Mouse (Mus musculus) midbrain, embryonic 13.5 days (tissue): ENCODE results near the gene Chn2. TPM values are rescaled to one million over a fixed set of nuclear protein-coding genes. Genes with fewer than 3 reads are reported as not detected.

ENCODE experiments used
- ATAC-seq: fragments of 200-750 bp; cut with Nextera tagmentation; 2 replicates; pipeline ENCODE4 v1.8.0; 2017; ENCODE audit warnings: mild to moderate bottlenecking, moderate TSS enrichment, moderate library complexity
- H3K27ac ChIP-seq: fragments of 300-500 bp; sonication (generic); 2 replicates; pipeline ENCODE4 v1.5.1; 2015; ENCODE audit warnings: inconsistent platforms, mild to moderate bottlenecking, moderate library complexity
- H3K27me3 ChIP-seq: fragments of 300-500 bp; sonication (generic); 2 replicates; pipeline ENCODE4 v1.6.1; 2015; ENCODE audit warnings: mild to moderate bottlenecking, inconsistent platforms
- H3K36me3 ChIP-seq: fragments of 300-500 bp; sonication (generic); 2 replicates; pipeline ENCODE4 v1.6.1; 2015; ENCODE audit warnings: mild to moderate bottlenecking, inconsistent platforms
- H3K4me1 ChIP-seq: fragments of 300-500 bp; sonication (generic); replicated peaks from 2 replicates; pipeline ENCODE4 v1.6.1; 2015; ENCODE audit warnings: inconsistent platforms
- H3K4me2 ChIP-seq: fragments of 300-500 bp; sonication (generic); replicated peaks from 2 replicates; pipeline ENCODE4 v1.6.1; 2015; ENCODE audit warnings: moderate library complexity, mild to moderate bottlenecking, inconsistent platforms
- H3K4me3 ChIP-seq: fragments of 300-500 bp; sonication (generic); replicated peaks from 2 replicates; pipeline ENCODE4 v1.5.1; 2015; ENCODE audit warnings: mild to moderate bottlenecking, inconsistent platforms
- H3K9ac ChIP-seq: fragments of 300-500 bp; sonication (generic); replicated peaks from 2 replicates; pipeline ENCODE4 v1.6.1; 2015; ENCODE audit warnings: mild to moderate bottlenecking, inconsistent platforms
- H3K9me3 ChIP-seq: fragments of 300-500 bp; sonication (generic); 2 replicates; pipeline ENCODE4 v1.6.1; 2016; ENCODE audit warnings: mild to moderate bottlenecking, inconsistent platforms
- WGBS: fragments of 180-500 bp; shearing (Covaris S2); methylation state at CpG from one replicate; pipeline ENCODE4 v1.1.7; 2015; 5-methylcytosine and 5-hydroxymethylcytosine counted together
- polyA plus RNA-seq: library from polyadenylated mRNA; unstranded; fragments of >200 nt; fragmentation: Nextera tagmentation; extraction: Ambion mirVana; gene quantifications from 2 replicates; pipeline ENCODE4 v1.2.1, GENCODE M21; 2015

Chn2 gene
- polyA plus RNA-seq, 1 experiment from 2014 or later = 28.8 TPM

- ATAC-seq = no peak
- WGBS = 79% methylated on average over 13 of the region's 13 CpGs
- peaks cover 22% of the 10 kb centered on the region for H3K27me3 ChIP-seq
- H3K9ac ChIP-seq = no peak overlapping the region
- no peak overlapping the region for H3K4me2 ChIP-seq
- H3K4me3 ChIP-seq = no peak overlapping the region
- peaks cover 7% of the 10 kb centered on the region for H3K4me1 ChIP-seq
- H3K9me3 ChIP-seq = 0 out of 2 replicates have a peak, but pooled peaks cover 3% of the 10 kb centered on the region
- H3K27ac ChIP-seq = no peak overlapping the region
- 0 out of 2 replicates have a peak, but pooled peaks cover 2% of the 10 kb centered on the region for H3K36me3 ChIP-seq
Observed at GRCm38 (mm10) chr6:54231769-54232558, 192.6 kb downstream of the Chn2 start.

- H3K9me3 ChIP-seq = peaks cover 9% of the 10 kb centered on the region; the same call in 1 of the 2 replicates
- no peaks in the 10 kb centered on the region for H3K27me3 ChIP-seq
- no peak overlapping the region for H3K9ac ChIP-seq
- no peak overlapping the region for H3K4me2 ChIP-seq
- no peak overlapping the region for H3K4me3 ChIP-seq
- no peaks in the 10 kb centered on the region for H3K4me1 ChIP-seq
- H3K27ac ChIP-seq = no peak overlapping the region
- peaks cover 13% of the 10 kb centered on the region for H3K36me3 ChIP-seq
- 90% methylated on average over 9 of the region's 9 CpGs for WGBS
- no peak for ATAC-seq
Observed at GRCm38 (mm10) chr6:54236441-54236840, 197.1 kb downstream of the Chn2 start.

- no peak overlapping the region for H3K4me3 ChIP-seq
- H3K9me3 ChIP-seq = peaks cover 6% of the 10 kb centered on the region; the same call in 1 of the 2 replicates
- no peaks in the 10 kb centered on the region for H3K27me3 ChIP-seq
- H3K36me3 ChIP-seq = peaks cover 11% of the 10 kb centered on the region
- ATAC-seq = no peak
- no peak overlapping the region for H3K4me2 ChIP-seq
- no peak overlapping the region for H3K27ac ChIP-seq
- H3K4me1 ChIP-seq = no peaks in the 10 kb centered on the region
- 87% methylated on average over 5 of the region's 5 CpGs for WGBS
- H3K9ac ChIP-seq = no peak overlapping the region
Observed at GRCm38 (mm10) chr6:54241761-54242160, 202.4 kb downstream of the Chn2 start.

- H3K4me2 ChIP-seq = no peak overlapping the region
- no peaks in the 10 kb centered on the region for H3K27me3 ChIP-seq
- H3K36me3 ChIP-seq = peaks cover 11% of the 10 kb centered on the region
- no peak for ATAC-seq
- no peaks in the 10 kb centered on the region for H3K4me1 ChIP-seq
- H3K4me3 ChIP-seq = no peak overlapping the region
- 80% methylated on average over 9 of the region's 9 CpGs for WGBS
- peaks cover 6% of the 10 kb centered on the region; the same call in 1 of the 2 replicates for H3K9me3 ChIP-seq
- H3K9ac ChIP-seq = no peak overlapping the region
- H3K27ac ChIP-seq = no peak overlapping the region
Observed at GRCm38 (mm10) chr6:54242286-54242685, 202.9 kb downstream of the Chn2 start.

GRCm38 (mm10) chr6:54248354-54249252, 209.2 kb downstream of the Chn2 start:
- Histone ChIP-seq H3K36me3 (no peaks in the 10 kb centered on the region), H3K27me3 (no peaks in the 10 kb centered on the region), H3K4me1 (no peaks in the 10 kb centered on the region), H3K4me3 (no peak overlapping the region), H3K4me2 (no peak overlapping the region), H3K27ac (no peak overlapping the region), H3K9me3 (no peaks in the 10 kb centered on the region), H3K9ac (no peak overlapping the region)
- 63% methylated on average over 8 of the region's 8 CpGs for WGBS
- no peak for ATAC-seq

GRCm38 (mm10) chr6:54251401-54252191, 212.2 kb downstream of the Chn2 start:
- Histone ChIP-seq H3K9ac (no peak overlapping the region), H3K27me3 (no peaks in the 10 kb centered on the region), H3K36me3 (no peaks in the 10 kb centered on the region), H3K4me2 (no peak overlapping the region), H3K4me1 (peaks cover 8% of the 10 kb centered on the region; the same call in 1 of the 2 replicates), H3K27ac (no peak overlapping the region), H3K9me3 (no peaks in the 10 kb centered on the region), H3K4me3 (no peak overlapping the region)
- no peak for ATAC-seq
- WGBS = 48% methylated on average over 17 of the region's 17 CpGs

- Histone ChIP-seq H3K9ac (no peak overlapping the region), H3K9me3 (no peaks in the 10 kb centered on the region), H3K4me3 (no peak overlapping the region), H3K4me2 (no peak overlapping the region), H3K27me3 (no peaks in the 10 kb centered on the region), H3K27ac (no peak overlapping the region), H3K36me3 (no peaks in the 10 kb centered on the region), H3K4me1 (peaks cover 10% of the 10 kb centered on the region; the same call in 1 of the 2 replicates)
- WGBS = 61% methylated on average over 5 of the region's 5 CpGs
- no peak for ATAC-seq
Observed at GRCm38 (mm10) chr6:54253206-54253605, 213.9 kb downstream of the Chn2 start.

GRCm38 (mm10) chr6:54253881-54254280, 214.5 kb downstream of the Chn2 start:
- H3K36me3 ChIP-seq = no peaks in the 10 kb centered on the region
- H3K27me3 ChIP-seq = no peaks in the 10 kb centered on the region
- H3K4me3 ChIP-seq = no peak overlapping the region
- peaks cover 10% of the 10 kb centered on the region; the same call in 1 of the 2 replicates for H3K4me1 ChIP-seq
- WGBS = 85% methylated on average over 7 of the region's 7 CpGs
- H3K4me2 ChIP-seq = no peak overlapping the region
- H3K9me3 ChIP-seq = no peaks in the 10 kb centered on the region
- H3K27ac ChIP-seq = no peak overlapping the region
- no peak for ATAC-seq
- no peak overlapping the region for H3K9ac ChIP-seq

- no peaks in the 10 kb centered on the region for H3K36me3 ChIP-seq
- no peaks in the 10 kb centered on the region for H3K27me3 ChIP-seq
- no peak for ATAC-seq
- no peak overlapping the region for H3K27ac ChIP-seq
- no peaks in the 10 kb centered on the region for H3K9me3 ChIP-seq
- no peak overlapping the region for H3K4me2 ChIP-seq
- WGBS = 79% methylated on average over 6 of the region's 6 CpGs
- H3K4me3 ChIP-seq = no peak overlapping the region
- no peak overlapping the region for H3K9ac ChIP-seq
- H3K4me1 ChIP-seq = peaks cover 10% of the 10 kb centered on the region; the same call in 1 of the 2 replicates
Observed at GRCm38 (mm10) chr6:54254759-54255158, 215.4 kb downstream of the Chn2 start.

GRCm38 (mm10) chr6:54255321-54255720, 216.0 kb downstream of the Chn2 start:
- Histone ChIP-seq H3K27me3 (no peaks in the 10 kb centered on the region), H3K27ac (no peak overlapping the region), H3K36me3 (no peaks in the 10 kb centered on the region), H3K9ac (no peak overlapping the region), H3K4me2 (no peak overlapping the region), H3K4me3 (no peak overlapping the region), H3K4me1 (peaks cover 10% of the 10 kb centered on the region; the same call in 1 of the 2 replicates), H3K9me3 (no peaks in the 10 kb centered on the region)
- ATAC-seq = peak; percentile 30; the same call in 1 of the 2 replicates
- WGBS = 51% methylated on average over 11 of the region's 11 CpGs

- Histone ChIP-seq H3K27ac (no peak overlapping the region), H3K36me3 (no peaks in the 10 kb centered on the region), H3K9ac (no peak overlapping the region), H3K4me1 (peaks cover 10% of the 10 kb centered on the region; the same call in 1 of the 2 replicates), H3K4me3 (no peak overlapping the region), H3K4me2 (no peak overlapping the region), H3K9me3 (no peaks in the 10 kb centered on the region), H3K27me3 (no peaks in the 10 kb centered on the region)
- 63% methylated on average over 10 of the region's 10 CpGs for WGBS
- no peak for ATAC-seq
Observed at GRCm38 (mm10) chr6:54256397-54256796, 217.0 kb downstream of the Chn2 start.
